Mouse (Mus musculus) kidney, embryonic 16.5 days (tissue): ENCODE results near the gene Obox1. TPM values are rescaled to one million over a fixed set of nuclear protein-coding genes. Genes with fewer than 3 reads are reported as not detected.
"Not testable (repeated sequence)": the region's sequence is repeated elsewhere in the genome, so short reads cannot be mapped to it uniquely, and the experiment has no call there.

Source experiments
- ATAC-seq: fragments of 200-750 bp; cut with Nextera tagmentation; 2 replicates; pipeline ENCODE4 v1.8.0; 2017; ENCODE audit warnings: moderate TSS enrichment; ENCODE audit not compliant: low FRiP score, low TSS enrichment
- H3K27ac ChIP-seq: fragments of 300-500 bp; sonication (generic); 2 replicates; pipeline ENCODE4 v1.5.1; 2014; ENCODE audit warnings: low read length
- H3K27me3 ChIP-seq: fragments of 300-500 bp; sonication (generic); 2 replicates; pipeline ENCODE4 v1.6.1; 2014; ENCODE audit warnings: low read length, control low read depth, mixed read lengths; ENCODE audit not compliant: insufficient read depth
- H3K36me3 ChIP-seq: fragments of 300-500 bp; sonication (generic); 2 replicates; pipeline ENCODE4 v1.6.1; 2014; ENCODE audit warnings: low read length, control low read depth, mixed read lengths; ENCODE audit not compliant: insufficient read depth
- H3K4me1 ChIP-seq: fragments of 300-500 bp; sonication (generic); 2 replicates; pipeline ENCODE4 v1.6.1; 2014; ENCODE audit warnings: low read length, control low read depth, mixed read lengths; ENCODE audit not compliant: insufficient read depth
- H3K4me2 ChIP-seq: fragments of 300-500 bp; sonication (generic); replicated peaks from 2 replicates; pipeline ENCODE4 v1.6.1; 2014; ENCODE audit warnings: low read depth, low read length
- H3K4me3 ChIP-seq: fragments of 300-500 bp; sonication (generic); 2 replicates; pipeline ENCODE4 v1.5.1; 2014; ENCODE audit warnings: mild to moderate bottlenecking, low read length
- H3K9ac ChIP-seq: fragments of 300-500 bp; sonication (generic); replicated peaks from 2 replicates; pipeline ENCODE4 v1.6.1; 2014; ENCODE audit warnings: low read length
- H3K9me3 ChIP-seq: fragments of 300-500 bp; sonication (generic); 2 replicates; pipeline ENCODE4 v1.6.1; 2016; ENCODE audit warnings: low read length, control low read depth
- WGBS: fragments of 180-500 bp; shearing (Covaris S2); extraction: QIAGEN DNeasy Blood & Tissue Kit; methylation state at CpG from one replicate; pipeline ENCODE4 v1.1.7; 2014; 5-methylcytosine and 5-hydroxymethylcytosine counted together
- polyA plus RNA-seq: library from polyadenylated mRNA; unstranded; fragments of >200 nt; fragmentation: Nextera tagmentation; extraction: Ambion mirVana; gene quantifications from 2 replicates; pipeline ENCODE4 v1.2.1, GENCODE M21; 2015

Obox1 gene
- not detected in 2 replicates for polyA plus RNA-seq

- H3K9ac ChIP-seq, H3K4me2 ChIP-seq, ATAC-seq, H3K4me3 ChIP-seq, H3K27ac ChIP-seq, H3K9me3 ChIP-seq, H3K36me3 ChIP-seq, H3K27me3 ChIP-seq, H3K4me1 ChIP-seq: not testable (repeated sequence)
- WGBS = no CpG with 5 or more reads among the region's 2 CpGs
Measured at GRCm38 (mm10) chr7:15388421-15388998, at the start of gene Obox1, which contains the start of gene Obox2. Obox1 (plus strand) TSS chr7:15388948. Obox2 (plus strand) TSS chr7:15388721.

GRCm38 (mm10) chr7:15399147-15399874, 10.6 kb downstream of the Obox1 start:
- H3K9ac ChIP-seq, H3K4me1 ChIP-seq, H3K36me3 ChIP-seq, H3K27ac ChIP-seq, H3K27me3 ChIP-seq, ATAC-seq, H3K9me3 ChIP-seq, H3K4me2 ChIP-seq, H3K4me3 ChIP-seq: not testable (repeated sequence)
- 77% methylated on average over 3 of the region's 3 CpGs for WGBS

- H3K27ac ChIP-seq, H3K9me3 ChIP-seq, H3K4me2 ChIP-seq, ATAC-seq, H3K9ac ChIP-seq, H3K27me3 ChIP-seq, H3K36me3 ChIP-seq, H3K4me3 ChIP-seq, H3K4me1 ChIP-seq: not testable (repeated sequence)
- WGBS = 87% methylated on average over 10 of the region's 10 CpGs
Measured at GRCm38 (mm10) chr7:15406816-15407215, 18.1 kb downstream of the Obox1 start.

- H3K27me3 ChIP-seq, H3K27ac ChIP-seq, ATAC-seq, H3K9ac ChIP-seq, H3K36me3 ChIP-seq, H3K9me3 ChIP-seq, H3K4me3 ChIP-seq, H3K4me1 ChIP-seq, H3K4me2 ChIP-seq: not testable (repeated sequence)
- WGBS = 87% methylated on average over 8 of the region's 9 CpGs
Measured at GRCm38 (mm10) chr7:15418046-15418445, 29.3 kb downstream of the Obox1 start.

- H3K27ac ChIP-seq, ATAC-seq, H3K36me3 ChIP-seq, H3K4me1 ChIP-seq, H3K9me3 ChIP-seq, H3K4me2 ChIP-seq, H3K4me3 ChIP-seq, H3K27me3 ChIP-seq, H3K9ac ChIP-seq: not testable (repeated sequence)
- 85% methylated on average over 3 of the region's 4 CpGs for WGBS
Measured at GRCm38 (mm10) chr7:15425537-15425936, 36.8 kb downstream of the Obox1 start.

- ATAC-seq, H3K27ac ChIP-seq, H3K4me3 ChIP-seq, H3K4me2 ChIP-seq, H3K9me3 ChIP-seq, H3K27me3 ChIP-seq, H3K9ac ChIP-seq, H3K4me1 ChIP-seq, H3K36me3 ChIP-seq: not testable (repeated sequence)
- WGBS = 88% methylated on average over 5 of the region's 5 CpGs
Measured at GRCm38 (mm10) chr7:15509411-15509810, 120.7 kb downstream of the Obox1 start.

Other genes starting within 250 kb of the Obox1 start
- not detected in 2 replicates for gene Obox2, start 227 bp upstream of the Obox1 start, polyA plus RNA-seq